Mouse (Mus musculus): ENCODE measurements around the gene Zfp1. TPM values are rescaled to one million over a fixed set of nuclear protein-coding genes. Genes with fewer than 3 reads are reported as not detected.
A peak's percentile ranks its signal among the peaks of the same experiment; 100 is the strongest.

Zfp1 gene
- total RNA-seq, 1 experiment from 2014 or later = 26.1 TPM

DNA sequence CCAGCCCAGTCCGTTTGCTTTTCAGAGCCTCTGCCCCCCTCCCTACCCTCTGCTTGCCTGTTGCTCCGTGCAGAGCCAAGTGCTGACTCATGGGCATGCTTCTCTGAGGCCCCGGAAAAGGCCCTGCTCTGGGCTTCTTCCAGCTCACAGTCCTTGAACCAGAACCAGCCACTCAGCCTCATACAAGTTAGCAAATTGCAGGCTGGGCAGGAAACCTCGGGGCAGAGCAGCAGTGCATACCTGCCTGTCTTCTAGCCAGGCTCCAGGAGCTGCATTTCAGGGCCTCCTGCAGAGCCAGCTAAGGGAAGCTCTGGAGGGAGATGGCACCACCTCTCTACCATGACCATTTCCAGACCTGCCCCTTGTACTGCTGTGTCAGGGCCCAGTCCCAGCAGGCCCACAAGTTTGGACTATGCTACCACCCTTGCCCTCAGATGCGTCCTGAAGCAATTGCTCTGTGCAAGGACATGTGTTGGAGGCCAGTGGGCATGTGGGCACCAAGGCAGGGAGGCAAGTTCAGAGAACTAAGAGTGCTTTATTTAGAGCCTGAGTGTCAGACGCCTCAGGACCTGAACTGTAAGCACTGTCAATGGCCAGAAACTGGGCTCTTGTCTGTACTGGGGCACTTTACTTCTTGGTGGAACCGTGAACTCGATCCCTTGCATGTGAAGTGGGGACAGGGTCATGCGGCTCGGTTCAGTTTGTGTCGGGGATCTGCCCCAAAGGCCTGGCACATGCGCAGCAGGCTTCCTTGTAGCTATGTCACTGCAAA, 18.9 kb upstream of the Zfp1 start:
- no peak for ATAC-seq (ENCODE audit: extremely low read depth, insufficient number of reproducible peaks, low FRiP score, poor library complexity, severe bottlenecking)

DNA sequence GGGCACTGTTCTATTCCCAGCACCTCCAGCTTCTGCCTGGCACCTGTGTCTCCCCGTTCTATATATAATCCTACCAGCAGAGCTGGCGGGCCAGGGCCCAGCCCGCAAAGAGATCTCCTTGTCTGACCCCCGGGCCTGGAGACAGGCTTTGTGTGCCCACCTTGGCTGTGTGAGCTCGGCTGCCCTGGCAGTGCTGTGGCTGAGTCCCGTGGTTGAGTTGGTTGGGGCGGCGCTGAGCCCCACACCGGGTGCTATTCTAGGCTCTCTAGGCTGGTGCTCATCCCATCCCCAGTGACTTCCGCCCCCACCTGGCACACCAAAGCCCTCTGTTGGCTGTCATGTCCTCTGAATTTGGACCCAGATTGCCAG, 18.4 kb upstream of the Zfp1 start:
- no peak for ATAC-seq (ENCODE audit: extremely low read depth, insufficient number of reproducible peaks, low FRiP score, poor library complexity, severe bottlenecking)

DNA sequence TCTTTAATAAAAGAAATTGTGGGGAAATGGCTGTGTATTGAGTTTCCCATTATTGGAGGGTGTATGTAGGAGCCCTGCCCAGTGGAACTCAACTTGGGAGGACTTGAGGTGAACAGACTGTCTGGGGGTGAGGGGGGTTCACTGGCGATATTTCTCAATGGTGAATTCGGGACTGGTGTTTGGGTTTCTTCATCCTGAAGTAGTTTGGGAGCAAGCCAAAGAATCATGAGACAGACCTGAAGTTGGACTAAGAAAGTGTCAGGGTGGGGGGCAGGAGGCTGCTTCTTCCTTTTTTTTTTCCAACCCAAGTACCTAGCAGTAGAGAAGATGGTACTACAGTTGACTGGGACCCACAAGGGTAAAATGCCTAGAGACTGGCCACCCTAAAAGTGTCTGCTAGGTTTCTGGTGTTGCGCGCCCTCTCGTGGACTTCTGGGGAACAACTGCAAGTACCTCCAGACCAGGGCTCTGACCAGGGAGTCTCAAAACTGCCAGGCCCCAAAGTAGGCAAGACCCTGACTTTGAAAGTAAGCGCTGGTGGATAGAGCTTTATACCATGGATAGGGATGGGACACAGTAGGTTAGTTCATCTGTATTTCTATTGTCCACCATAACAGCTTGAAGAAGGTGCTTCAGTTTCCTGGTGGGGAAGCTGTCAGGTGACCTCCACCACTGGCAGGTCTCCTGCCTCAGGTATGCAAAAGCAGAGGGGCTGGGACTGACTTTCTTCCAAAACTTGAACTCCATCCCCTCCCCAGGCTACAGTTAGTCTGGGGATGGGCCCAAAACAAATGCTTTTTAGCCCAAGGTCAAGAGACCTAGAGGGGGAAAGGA, 17.3 kb upstream of the Zfp1 start:
- ATAC-seq (ENCODE audit: extremely low read depth, insufficient number of reproducible peaks, low FRiP score, poor library complexity, severe bottlenecking) = peak; percentile 73

DNA sequence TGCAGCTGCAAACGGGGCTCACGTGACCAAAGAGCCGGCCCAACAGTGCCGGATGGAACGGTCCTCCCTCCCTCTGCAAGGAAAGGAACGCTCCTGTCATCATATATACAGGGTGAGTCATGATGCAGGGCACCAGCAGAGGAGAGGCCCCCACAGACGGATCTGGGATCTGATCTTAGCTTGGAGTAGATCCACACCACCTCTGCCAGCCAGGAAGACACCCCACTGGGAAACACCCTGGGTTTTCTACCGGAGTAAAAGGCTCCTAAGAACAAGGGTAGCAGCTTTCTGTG, 16.7 kb upstream of the Zfp1 start:
- no peak for ATAC-seq (ENCODE audit: extremely low read depth, insufficient number of reproducible peaks, low FRiP score, poor library complexity, severe bottlenecking)

DNA sequence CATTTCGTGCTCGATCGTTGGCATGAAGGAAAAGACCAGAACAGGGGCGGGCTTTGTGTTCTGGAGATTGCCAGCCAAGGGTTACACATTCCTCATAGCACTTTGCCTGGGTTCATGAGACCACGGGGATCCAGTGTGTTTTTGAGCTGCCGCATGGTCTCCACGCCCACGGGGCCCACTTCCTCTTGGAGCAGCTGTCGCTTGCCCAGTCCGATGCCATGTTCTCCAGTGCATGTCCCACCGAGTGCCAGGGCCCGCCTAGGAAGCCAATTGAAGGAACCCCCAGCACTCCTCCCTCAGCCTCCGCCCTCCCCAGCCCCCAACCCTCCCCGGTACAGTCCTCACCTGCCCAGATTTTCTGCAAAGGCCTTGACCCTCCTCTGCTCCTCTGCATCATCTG, 16.3 kb upstream of the Zfp1 start:
- no peak for ATAC-seq (ENCODE audit: extremely low read depth, insufficient number of reproducible peaks, low FRiP score, poor library complexity, severe bottlenecking)

DNA sequence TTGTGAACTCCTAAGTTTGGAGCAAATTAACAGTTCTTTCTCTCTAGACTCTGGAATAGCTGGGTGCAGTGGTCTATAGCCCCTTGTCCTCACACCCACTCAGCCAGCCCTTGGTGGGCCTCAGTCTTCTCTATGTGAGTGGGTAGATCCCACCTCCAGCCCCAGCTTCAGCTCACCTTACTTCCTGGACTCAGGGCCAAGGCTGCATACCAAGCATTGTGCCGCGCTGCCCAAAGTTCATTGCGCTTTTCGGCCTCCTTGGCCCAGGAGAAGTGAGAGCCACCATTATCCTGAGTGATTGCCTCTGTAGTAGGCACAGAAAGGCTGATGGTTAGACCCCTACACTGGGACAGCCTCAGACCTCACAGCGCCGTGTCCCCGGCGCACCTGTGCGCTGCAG, 15.3 kb upstream of the Zfp1 start:
- no peak for ATAC-seq (ENCODE audit: extremely low read depth, insufficient number of reproducible peaks, low FRiP score, poor library complexity, severe bottlenecking)

DNA sequence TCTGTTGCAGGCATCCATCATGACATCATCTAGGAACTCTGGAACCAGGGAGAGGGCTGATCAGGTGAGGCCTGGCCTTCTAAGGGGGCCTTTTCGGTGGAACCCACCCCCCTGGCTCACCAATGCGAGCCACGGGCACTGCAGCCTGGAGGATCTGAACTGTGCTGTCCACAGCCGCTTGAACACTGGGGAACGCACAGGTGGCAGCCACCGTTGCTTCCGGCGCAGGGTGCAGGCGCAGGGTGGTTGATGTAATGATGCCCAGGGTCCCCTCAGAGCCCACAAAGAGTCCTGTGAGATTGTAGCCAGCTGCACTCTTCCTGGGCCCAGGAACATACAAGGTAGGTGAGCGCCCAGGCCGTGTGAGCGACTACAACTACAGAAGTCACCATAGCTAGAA, 14.8 kb upstream of the Zfp1 start:
- ATAC-seq (ENCODE audit: extremely low read depth, insufficient number of reproducible peaks, low FRiP score, poor library complexity, severe bottlenecking) = no peak

DNA sequence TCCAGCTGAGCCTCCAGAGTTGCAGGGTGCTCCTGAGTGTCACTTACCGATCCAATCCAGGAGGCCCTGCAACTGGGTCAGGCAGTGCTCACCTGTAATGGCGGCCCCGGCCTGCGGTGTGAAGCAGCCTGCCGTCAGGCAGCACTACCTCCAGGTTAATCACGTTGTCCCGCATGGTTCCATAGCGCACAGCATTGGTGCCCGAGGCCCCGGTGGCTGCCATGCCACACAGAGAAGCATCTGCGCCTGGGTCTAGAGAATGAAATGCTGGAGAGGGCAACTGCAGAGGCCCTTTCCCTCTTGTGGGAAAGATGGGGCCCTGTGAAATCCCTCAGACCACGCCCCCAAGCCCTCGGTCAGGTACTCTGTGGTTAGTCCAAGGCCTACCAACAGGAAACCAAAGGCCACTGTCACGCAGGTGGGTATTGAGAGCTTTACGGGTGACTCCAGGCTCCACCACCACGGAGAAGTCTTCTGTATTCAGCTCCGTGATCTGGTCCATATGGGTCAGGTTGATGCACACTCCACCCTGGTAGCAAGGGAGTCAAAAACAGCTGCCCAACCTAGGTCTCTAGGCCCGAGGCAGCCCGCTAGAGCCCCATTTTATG, 14.2 kb upstream of the Zfp1 start:
- ATAC-seq (ENCODE audit: extremely low read depth, insufficient number of reproducible peaks, low FRiP score, poor library complexity, severe bottlenecking) = no peak

DNA sequence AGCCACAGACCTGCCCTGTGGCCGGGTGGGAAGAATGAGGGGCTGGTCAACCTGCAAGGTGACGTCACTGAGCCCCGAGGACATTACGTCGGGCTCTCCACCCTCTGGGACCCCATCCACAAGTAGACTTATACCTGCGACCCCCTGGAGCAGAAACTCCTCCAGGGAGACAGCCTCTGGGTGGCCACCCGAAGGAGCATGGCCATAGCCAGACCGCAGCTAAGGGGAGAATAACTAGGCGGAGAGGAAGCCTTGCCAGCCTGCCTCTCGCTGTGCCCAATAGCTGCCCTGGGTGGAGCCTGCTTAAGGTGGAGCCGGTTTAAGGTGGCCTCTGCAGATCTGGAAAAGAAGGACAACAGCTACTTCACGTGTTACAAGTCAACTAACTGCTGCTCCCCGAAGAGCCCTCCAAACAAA, 13.1 kb upstream of the Zfp1 start, which contains the start of gene Ldhd:
Gene Ldhd, minus strand, starts transcription at position 270 of the 417 bp plus-strand sequence.
- peak; percentile 25; the same call in 1 of the 2 replicates for ATAC-seq (ENCODE audit: extremely low read depth, insufficient number of reproducible peaks, low FRiP score, poor library complexity, severe bottlenecking)

DNA sequence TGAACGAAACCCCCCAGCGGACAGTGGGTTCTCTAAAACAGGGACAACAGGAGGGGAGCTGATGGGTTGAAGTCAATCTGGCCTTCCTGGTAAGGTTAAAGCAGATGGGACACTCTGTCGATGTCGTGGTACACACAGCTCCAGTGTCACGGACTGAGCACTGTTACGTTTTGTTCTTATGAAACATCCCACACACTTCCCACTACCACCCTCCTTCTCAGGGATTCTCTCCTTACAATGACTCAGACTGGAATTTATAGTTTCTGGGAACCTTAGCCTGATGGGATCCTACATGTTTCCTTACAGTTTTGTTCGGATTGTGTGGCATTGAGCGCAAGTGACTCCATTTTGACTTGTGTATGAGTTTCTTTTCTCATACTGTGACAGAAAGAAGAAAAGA, 11.6 kb upstream of the Zfp1 start:
- no peak for ATAC-seq (ENCODE audit: extremely low read depth, insufficient number of reproducible peaks, low FRiP score, poor library complexity, severe bottlenecking)

DNA sequence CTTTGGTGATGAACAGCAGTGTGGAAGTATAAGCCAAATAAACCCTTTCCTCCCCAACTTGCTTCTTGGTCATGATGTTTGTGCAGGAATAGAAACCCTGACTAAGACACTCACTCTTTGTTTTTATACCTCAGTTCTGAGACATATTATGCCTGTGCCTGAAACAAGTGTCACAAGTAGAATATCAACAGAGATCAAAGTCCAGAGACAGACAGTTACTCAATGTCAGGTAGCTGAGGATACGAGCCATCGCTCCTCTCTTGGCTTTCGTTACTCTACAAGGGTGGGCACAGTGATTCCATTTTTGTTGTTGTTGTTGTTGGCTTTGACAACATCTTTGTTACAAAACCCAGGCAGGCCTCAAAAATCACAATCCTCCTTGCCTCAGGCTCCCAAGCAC, 10.2 kb upstream of the Zfp1 start:
- ATAC-seq (ENCODE audit: extremely low read depth, insufficient number of reproducible peaks, low FRiP score, poor library complexity, severe bottlenecking) = no peak

DNA sequence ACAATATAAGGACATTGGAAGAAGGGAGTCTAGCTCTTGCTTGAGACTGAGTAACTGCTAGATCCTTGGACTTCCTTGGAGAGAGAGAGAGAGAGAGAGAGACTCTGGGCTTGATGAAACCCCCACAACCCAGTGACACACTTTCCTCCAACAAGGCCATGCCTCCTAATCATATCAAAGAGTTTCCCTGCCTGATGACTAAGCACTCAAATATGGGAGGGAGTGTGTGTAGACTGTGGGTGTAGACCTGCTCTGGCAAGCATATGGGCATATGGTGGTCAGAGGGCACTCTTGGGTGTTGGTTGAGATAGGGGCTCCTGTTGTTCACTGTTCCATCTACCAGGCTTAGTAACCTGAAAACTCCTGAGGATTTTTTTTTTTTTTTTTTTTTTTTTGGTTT, 5.1 kb upstream of the Zfp1 start:
- no peak for ATAC-seq (ENCODE audit: extremely low read depth, insufficient number of reproducible peaks, low FRiP score, poor library complexity, severe bottlenecking)

DNA sequence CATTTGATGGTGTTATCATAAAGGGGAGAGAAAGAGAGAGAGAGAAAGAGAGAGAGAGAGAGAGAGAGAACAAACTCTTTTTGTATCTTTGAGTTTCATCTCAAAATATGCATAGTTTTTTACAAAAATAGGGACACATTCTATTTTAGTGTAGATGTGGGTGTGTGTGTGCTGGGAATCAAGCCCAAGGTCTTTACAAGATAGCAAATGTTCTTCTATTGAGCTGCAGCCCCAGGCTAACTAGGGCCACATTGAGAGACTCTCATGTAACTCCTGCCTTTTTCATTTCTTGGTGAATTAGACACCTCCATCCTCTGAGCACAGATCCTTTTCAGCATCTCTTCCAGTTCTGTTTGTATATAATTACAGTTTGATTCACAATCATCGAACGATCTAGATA, 2.1 kb upstream of the Zfp1 start:
- no peak for ATAC-seq (ENCODE audit: extremely low read depth, insufficient number of reproducible peaks, low FRiP score, poor library complexity, severe bottlenecking)

DNA sequence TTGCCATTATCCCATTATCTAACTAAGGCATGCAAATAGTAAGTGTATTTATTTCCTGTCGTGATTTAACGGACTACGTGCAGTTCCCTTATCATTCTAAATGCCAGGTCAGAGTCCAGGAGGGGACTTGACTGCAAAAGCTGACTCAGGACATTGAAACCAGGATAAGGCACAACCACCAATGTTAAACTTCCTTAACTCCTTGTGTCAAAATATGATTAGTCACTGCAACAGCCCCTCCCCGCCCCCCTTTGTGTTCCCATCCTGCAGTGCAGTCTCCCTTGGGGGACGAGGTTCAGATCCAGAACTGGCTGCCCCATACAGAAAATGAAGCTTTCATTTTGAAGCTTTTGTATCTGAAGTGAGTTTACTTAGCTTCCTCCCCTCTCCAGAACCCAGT, 705 bp upstream of the Zfp1 start:
- no peak for ATAC-seq (ENCODE audit: extremely low read depth, insufficient number of reproducible peaks, low FRiP score, poor library complexity, severe bottlenecking)

DNA sequence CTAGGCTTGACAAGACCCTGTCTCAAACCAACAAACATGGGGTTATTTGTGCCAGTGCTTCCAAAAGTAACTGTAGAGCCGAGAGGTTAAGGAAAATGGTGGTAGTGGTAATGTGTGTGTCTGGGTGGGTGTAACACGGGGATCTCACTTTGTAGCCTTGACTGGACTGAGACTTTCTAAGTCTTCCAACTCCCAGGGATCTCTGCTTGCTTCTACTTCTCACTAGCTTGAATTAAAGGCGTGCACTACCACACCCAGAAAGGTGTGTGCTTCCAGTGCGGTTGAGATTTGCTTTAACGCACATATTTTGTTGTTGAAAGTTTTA, 300 bp upstream of the Zfp1 start:
- ATAC-seq (ENCODE audit: extremely low read depth, insufficient number of reproducible peaks, low FRiP score, poor library complexity, severe bottlenecking) = no peak; the same call in 1 of the 2 replicates

DNA sequence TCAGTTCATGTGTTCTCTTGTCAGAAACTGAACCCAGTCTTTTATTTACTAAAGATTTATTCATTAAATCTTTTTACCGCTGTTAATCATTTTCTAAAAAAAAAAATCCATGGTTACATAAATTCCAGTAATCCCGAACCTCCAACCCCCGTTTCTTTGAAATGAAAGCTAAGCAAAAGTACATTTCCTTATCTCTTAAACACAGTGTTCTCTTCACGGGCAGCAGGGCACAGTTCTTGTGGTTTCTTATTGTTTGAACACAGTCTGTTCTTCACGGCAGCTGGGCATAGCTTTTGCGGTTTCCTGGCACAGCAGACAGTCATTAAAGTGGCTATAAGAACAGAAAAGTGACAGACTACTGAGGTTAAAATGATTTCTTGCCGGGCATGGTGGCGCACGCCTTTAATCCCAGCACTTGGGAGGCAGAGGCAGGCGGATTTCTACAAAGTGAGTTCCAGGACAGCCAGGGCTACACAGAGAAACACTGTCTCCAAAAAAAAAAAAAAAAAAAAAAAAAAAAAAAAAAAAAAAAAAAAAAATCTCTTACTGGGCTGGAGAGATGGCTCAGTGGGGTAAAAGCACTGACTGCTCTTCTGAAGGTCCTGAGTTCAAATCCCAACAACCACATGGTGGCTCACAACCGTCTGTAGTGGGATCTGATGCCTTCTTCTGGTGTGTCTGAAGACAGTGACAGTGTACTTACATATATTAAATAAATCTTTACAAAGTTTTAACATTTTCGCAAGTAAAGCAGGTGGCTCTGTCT, 1.3 kb downstream of the Zfp1 start:
- peak; percentile 68 for ATAC-seq (ENCODE audit: extremely low read depth, insufficient number of reproducible peaks, low FRiP score, poor library complexity, severe bottlenecking)

DNA sequence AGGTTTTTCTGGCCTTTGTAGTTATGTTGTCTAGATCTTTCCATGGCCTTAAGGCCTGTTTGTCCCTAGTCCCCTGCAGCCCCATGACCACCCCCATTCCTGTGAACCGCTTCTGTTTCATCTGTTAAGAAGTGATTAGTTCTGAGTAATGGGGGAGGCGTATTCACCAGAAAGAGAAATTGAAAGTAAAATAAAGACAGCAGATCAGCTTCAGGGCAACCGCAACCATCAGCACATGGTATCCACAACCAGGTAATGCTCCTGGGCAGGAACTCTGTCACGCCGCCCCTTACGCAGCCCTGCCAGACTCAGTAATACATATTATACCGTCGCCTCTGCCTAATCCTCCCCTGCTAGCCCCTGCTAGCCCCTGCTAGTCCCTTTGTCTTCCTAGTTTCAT, 2.5 kb downstream of the Zfp1 start:
- ATAC-seq (ENCODE audit: extremely low read depth, insufficient number of reproducible peaks, low FRiP score, poor library complexity, severe bottlenecking) = peak; percentile 25; the same call in 1 of the 2 replicates

DNA sequence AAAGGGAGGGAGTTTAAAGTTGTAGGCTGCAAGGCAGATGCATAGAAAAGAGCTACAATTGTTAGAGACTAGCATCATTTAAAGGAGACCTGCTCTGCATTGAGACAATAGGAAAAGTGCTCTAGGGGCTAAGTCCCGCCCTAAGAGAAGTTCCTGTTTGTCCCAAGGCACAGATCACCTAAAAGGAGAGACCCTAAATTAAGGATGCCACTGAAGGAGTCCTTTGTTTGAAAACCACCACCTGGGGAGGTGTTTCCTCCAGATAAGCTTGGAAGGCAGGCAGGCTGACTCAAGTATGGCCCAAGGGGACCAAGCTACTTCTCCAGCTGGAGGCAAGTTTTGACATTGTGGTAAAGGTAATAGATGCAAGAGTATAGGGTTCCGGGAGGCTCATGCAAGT, 5.6 kb downstream of the Zfp1 start:
- no peak for ATAC-seq (ENCODE audit: extremely low read depth, insufficient number of reproducible peaks, low FRiP score, poor library complexity, severe bottlenecking)

DNA sequence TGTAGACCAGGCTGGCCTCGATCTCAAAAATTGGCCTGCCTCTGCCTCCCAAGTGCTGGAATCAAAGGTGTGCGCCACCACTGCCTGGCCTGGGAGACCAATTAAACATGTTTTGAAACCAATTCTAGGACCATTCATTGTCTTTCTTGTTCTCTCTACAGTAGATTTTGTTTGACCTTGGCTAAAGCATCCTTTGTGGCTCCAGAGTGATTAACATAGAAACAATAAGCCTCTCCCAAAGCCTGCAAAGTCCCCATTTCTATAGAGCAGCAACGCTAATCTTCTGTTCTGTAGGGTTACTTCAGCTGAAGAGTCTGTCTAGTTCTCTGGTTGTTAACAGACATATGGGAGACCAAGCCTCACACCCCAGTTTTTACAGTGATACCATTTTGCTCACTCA, 7.5 kb downstream of the Zfp1 start:
- ATAC-seq (ENCODE audit: extremely low read depth, insufficient number of reproducible peaks, low FRiP score, poor library complexity, severe bottlenecking) = no peak

DNA sequence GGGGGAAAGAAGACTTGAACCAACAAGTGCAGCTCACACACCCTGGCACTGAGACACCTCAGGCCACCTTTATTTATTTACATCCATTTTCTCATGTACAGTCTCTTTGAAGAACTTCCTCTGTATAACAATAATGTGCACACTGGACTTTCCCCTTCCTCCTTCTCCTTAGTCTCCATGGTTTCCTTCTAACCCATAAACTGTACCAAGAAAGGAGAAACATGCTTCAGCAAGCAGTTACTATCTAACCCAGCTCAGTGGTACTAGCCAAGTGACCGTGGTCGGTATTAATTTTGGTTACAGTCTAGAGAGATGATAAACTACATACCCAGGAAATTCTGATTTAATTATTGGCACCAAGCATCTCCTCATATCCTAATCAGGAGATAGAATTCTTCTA, 10.3 kb downstream of the Zfp1 start:
- ATAC-seq (ENCODE audit: extremely low read depth, insufficient number of reproducible peaks, low FRiP score, poor library complexity, severe bottlenecking) = no peak
